Mouse (Mus musculus) testis, adult 2 months (tissue): ENCODE measurements around the gene Msrb3. TPM values are rescaled to one million over a fixed set of nuclear protein-coding genes. Genes with fewer than 3 reads are reported as not detected.

Experiments
- H3K27ac ChIP-seq: fragments of 200-500 bp; 2 replicates; pipeline ENCODE4 v1.5.1; 2012; ENCODE audit warnings: low read depth, low read length; ENCODE audit not compliant: control insufficient read depth, insufficient read depth
- H3K27me3 ChIP-seq: fragments of 200-500 bp; 2 replicates; pipeline ENCODE4 v1.6.1; 2012; ENCODE audit warnings: mild to moderate bottlenecking, low read length, moderate library complexity; ENCODE audit not compliant: control insufficient read depth, insufficient read depth
- H3K36me3 ChIP-seq: fragments of 200-500 bp; 2 replicates; pipeline ENCODE4 v1.6.1; 2012; ENCODE audit warnings: mild to moderate bottlenecking, low read length; ENCODE audit not compliant: control insufficient read depth, insufficient read depth
- H3K4me1 ChIP-seq: fragments of 200-500 bp; 2 replicates; pipeline ENCODE4 v1.6.1; 2012; ENCODE audit warnings: low read length; ENCODE audit not compliant: control insufficient read depth, insufficient read depth
- H3K4me3 ChIP-seq: fragments of 200-500 bp; 2 replicates; pipeline ENCODE4 v1.5.1; 2012; ENCODE audit warnings: low read depth, mild to moderate bottlenecking, low read length, moderate library complexity, mixed read lengths; ENCODE audit not compliant: control insufficient read depth
- CTCF ChIP-seq: fragments of 200-500 bp; IDR thresholded peaks from 2 replicates; pipeline ENCODE4 v1.5.1; 2012; ENCODE audit warnings: low read depth, mild to moderate bottlenecking, inconsistent platforms, low read length, moderate library complexity; ENCODE audit not compliant: control insufficient read depth, insufficient read depth, insufficient replicate concordance
- POLR2A ChIP-seq: fragments of 200-500 bp; IDR thresholded peaks from 2 replicates; pipeline ENCODE4 v1.6.1; 2012; ENCODE audit warnings: low read depth, mild to moderate bottlenecking, inconsistent platforms, low read length, moderate library complexity; ENCODE audit not compliant: control insufficient read depth
- polyA plus RNA-seq: library from polyadenylated mRNA; depleted of rRNA; stranded (reverse); fragments of >200 nt; gene quantifications from 2 replicates; pipeline ENCODE4 v1.2.3, GENCODE M21; 2012

Gene Msrb3
- polyA plus RNA-seq, 1 experiment, result 35.1 TPM

DNA sequence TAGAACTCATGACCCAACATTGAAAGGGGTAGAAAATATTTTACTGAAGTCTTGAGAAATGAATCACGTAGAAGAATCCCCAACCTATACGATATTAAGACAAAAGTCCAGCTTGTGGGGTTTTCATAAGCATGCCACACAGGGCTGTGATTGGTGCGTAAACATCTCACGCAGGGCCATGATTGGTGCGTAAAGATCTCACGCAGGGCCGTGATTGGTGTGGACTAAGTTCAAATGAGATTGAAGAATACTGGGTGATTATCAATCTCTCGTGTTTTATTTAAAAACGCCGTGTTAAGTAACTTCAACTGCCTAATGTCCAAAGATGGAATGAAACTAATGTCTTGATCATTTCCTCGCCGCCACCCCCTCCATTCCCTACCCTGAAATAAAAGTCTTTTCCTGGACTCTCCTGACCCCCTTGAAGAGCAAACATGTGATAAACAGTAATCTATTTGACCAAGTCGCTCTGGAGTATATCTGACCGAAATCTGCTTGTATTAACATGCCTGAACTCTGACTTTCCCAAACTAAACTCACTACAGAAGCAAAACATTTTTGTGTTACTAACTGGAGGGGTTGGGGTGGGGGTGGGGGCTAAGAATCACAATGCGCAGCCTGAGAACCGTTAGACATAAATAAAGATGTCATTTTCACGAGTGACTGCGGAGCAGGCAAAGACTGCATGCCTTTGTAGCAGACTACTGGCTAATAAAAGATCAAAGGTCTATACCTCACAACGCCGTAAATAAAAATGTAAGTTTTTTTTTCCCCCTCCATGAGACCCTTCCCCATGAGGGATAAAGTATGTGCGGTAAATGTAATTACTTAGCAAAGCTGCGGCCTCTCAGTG, 27.0 kb downstream of the Msrb3 start:
- Histone ChIP-seq H3K4me3 (peak overlapping the region; percentile 10), H3K27ac (no peak overlapping the region)

DNA sequence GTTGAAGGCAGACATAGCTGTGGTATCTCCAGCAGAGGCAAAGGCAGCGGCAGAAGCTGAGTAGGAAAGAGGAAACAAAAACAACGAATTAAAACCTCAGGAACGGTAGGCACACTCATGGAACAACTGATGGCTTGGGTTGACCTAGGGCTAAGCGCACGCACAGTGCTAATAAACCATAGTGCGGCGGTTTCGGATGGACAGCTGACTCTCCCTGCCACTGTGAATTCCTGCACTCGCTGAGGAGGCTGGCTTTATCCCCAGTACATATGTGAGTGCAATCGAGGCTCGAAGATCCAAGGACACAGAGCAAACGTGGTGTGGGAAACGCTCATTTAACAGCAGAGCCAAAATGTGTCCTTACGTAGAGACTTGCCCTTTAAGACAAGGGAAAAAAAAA, 27.8 kb downstream of the Msrb3 start:
- no peaks in the 10 kb centered on the region for H3K27me3 ChIP-seq
- no peak overlapping the region for H3K27ac ChIP-seq
- H3K4me1 ChIP-seq, result peaks cover 29% of the 10 kb centered on the region
- no peak for TF ChIP-seq CTCF
- no peak for TF ChIP-seq POLR2A
- H3K4me3 ChIP-seq, result peak overlapping the region; percentile 50
- no peaks in the 10 kb centered on the region for H3K36me3 ChIP-seq

More for the DNA sequence above, 27.0 kb downstream of the Msrb3 start:
- H3K4me1 ChIP-seq, result peaks cover 31% of the 10 kb centered on the region
- H3K27me3 ChIP-seq, result no peaks in the 10 kb centered on the region
- TF ChIP-seq CTCF, result no peak
- TF ChIP-seq POLR2A, result no peak
- H3K36me3 ChIP-seq, result no peaks in the 10 kb centered on the region

DNA sequence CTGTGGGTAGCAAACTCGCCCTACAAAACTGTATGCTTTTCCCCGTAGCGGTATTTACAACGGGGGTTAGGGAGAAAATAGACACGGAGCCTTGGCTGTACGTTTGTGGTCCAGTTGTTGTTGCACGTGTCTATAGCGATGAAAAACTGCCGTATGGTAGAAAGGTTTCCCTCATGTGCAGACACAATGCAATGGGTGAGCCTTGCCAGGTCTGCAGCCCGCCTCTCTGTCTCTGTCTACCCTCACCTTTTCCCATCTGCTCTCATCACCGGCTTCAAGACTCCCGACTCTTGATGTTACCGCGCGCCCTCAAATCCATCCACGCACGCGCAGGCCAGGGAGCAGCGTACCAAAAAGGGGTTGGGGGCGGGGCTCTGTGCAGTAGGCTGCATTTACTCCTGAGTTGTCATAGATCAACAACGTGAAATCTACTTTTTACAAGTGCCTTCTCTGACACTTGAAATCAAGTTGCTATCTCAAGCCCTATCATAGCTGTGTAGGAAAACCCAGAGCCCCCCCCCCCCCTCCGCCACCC, 29.6 kb downstream of the Msrb3 start:
- no peak for TF ChIP-seq CTCF
- Histone ChIP-seq H3K27ac (peak overlapping the region; percentile 54), H3K36me3 (no peaks in the 10 kb centered on the region), H3K4me1 (peaks cover 22% of the 10 kb centered on the region), H3K4me3 (peak overlapping the region; percentile 82), H3K27me3 (no peaks in the 10 kb centered on the region)

DNA sequence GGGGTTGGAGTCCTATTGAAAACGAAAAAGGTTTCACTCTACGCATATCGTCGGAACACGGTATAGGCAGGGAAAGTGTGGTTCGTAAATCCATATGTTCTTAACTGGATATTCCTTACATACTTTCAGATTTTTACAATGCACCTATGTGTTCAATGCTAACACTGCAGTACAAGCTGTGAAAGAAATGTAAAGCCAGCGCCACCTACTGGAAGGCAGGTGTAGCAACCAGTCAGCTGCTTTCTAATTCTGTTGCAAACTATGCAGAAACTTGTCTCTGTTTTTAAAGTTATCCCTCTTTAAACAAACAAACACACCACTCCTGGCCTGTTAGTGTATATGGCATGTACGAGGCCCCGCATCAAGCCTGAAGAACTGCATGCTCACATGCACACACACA, 34.5 kb downstream of the Msrb3 start:
- Histone ChIP-seq H3K27ac (no peak overlapping the region), H3K27me3 (no peaks in the 10 kb centered on the region), H3K36me3 (no peaks in the 10 kb centered on the region), H3K4me1 (peaks cover 8% of the 10 kb centered on the region), H3K4me3 (no peak overlapping the region)
- no peak for TF ChIP-seq CTCF

DNA sequence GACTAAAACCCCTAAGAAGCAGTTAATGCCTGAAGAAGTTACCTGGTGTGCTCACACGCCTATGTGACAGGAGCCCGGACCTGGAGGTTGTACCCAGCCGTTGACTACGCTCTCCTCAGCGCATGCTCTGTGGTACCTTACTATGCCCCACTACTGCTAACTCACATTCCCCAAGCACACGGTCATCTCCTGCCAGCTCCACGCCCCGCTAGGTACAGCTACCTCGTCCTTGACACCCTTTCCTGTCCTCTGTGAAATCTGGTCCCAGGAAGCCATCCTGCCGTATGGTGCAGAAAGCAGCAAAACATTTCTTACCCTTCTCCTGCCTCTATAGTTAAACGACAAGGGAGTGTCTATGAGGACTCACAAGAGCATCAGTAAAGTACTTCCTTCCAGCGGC, 37.2 kb downstream of the Msrb3 start:
- H3K27ac ChIP-seq, result peak overlapping the region; percentile 53; the same call in 1 of the 2 replicates
- no peaks in the 10 kb centered on the region for H3K36me3 ChIP-seq
- peaks cover 6% of the 10 kb centered on the region; the same call in 1 of the 2 replicates for H3K4me1 ChIP-seq
- TF ChIP-seq POLR2A (peak; percentile 64; the same call in 1 of the 2 replicates), CTCF (no peak)
- no peaks in the 10 kb centered on the region for H3K27me3 ChIP-seq
- peak overlapping the region; percentile 69 for H3K4me3 ChIP-seq

DNA sequence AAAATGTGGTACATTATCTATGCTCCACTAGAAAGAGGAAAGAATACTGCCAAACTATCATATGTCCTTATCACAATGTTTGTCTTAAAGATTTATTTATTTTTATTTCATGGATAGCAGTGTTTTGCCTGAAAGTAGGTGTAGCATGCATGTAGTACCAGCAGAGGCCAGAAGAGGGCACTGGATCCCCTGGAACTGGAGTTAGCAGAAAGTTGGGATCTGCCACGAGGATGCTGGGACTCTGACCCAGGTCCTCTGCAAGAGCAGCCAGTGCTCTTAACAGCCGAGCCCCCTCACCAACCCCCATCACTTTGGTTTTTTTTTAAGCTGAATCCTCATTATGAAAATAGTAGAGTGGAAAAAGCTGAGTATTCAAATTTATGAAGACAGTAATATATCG, 37.7 kb downstream of the Msrb3 start:
- no peak overlapping the region for H3K27ac ChIP-seq
- TF ChIP-seq POLR2A, result no peak
- TF ChIP-seq CTCF, result peak; percentile 67; the same call in 1 of the 2 replicates
- H3K27me3 ChIP-seq, result no peaks in the 10 kb centered on the region
- H3K4me3 ChIP-seq, result no peak overlapping the region
- peaks cover 6% of the 10 kb centered on the region; the same call in 1 of the 2 replicates for H3K4me1 ChIP-seq
- no peaks in the 10 kb centered on the region for H3K36me3 ChIP-seq

DNA sequence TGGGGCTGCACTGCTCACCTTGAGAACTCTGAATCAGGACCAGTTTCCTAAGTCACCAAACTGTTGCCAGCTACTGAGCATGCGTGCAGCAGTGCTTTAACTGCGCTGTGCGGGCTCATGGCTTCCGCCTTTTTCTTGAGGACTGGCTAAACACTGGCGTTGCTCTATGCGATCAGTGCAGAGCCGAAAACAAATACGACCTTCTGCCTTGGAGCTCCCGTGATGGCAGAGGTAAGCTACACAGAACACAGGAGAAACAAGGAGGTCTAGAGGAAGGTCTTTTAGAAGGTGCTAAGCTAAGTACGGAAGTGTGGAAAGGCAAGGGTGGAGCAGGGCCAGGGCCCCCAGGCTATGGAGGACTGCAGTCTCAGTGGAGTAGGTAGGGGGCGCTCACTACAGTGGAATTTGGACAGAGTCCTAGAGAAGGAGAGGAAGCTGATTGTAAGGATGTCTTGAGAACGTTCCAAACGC, 41.3 kb downstream of the Msrb3 start:
- no peak overlapping the region for H3K27ac ChIP-seq
- peaks cover 6% of the 10 kb centered on the region; the same call in 1 of the 2 replicates for H3K4me1 ChIP-seq
- TF ChIP-seq CTCF (peak; percentile 56; the same call in 1 of the 2 replicates), POLR2A (no peak)
- H3K36me3 ChIP-seq, result no peaks in the 10 kb centered on the region
- H3K27me3 ChIP-seq, result no peaks in the 10 kb centered on the region
- H3K4me3 ChIP-seq, result no peak overlapping the region; the same call in none of the 2 replicates
